Mouse (Mus musculus) myocyte (in vitro differentiated cells): Measurements from ENCODE around the gene Islr2.

Experiments
- E2F4 ChIP-seq: IDR thresholded peaks from one replicate; pipeline ENCODE4 v1.6.1; 2011; ENCODE audit warnings: mild to moderate bottlenecking, control low read depth, moderate library complexity; ENCODE audit not compliant: insufficient read depth
- POLR2A ChIP-seq: IDR thresholded peaks from one replicate; pipeline ENCODE4 v1.6.1; 2011; ENCODE audit warnings: low read depth, mild to moderate bottlenecking, control low read depth, moderate library complexity; ENCODE audit not compliant: insufficient read length
- TCF12 ChIP-seq: IDR thresholded peaks from one replicate; pipeline ENCODE4 v1.6.1; 2011; ENCODE audit warnings: mild to moderate bottlenecking, control low read depth; ENCODE audit not compliant: poor library complexity, insufficient read depth, severe bottlenecking

DNA sequence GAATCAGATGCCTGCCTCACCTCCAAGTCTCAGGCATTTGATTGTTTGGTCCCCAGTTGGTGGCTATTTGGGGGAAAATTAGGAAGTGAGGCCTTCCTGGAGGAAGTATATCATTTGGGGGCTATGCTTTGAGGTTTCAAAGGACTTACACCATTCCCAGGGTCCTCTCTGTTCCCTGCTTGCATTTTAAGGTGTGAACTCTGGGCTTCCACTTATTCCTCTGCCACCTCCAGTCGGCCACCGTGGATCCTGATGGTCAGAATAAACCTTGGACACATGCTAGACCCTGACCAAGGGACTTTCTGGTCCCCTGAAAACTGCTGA, 6.1 kb upstream of the Islr2 start:
- TF ChIP-seq POLR2A (no peak), E2F4 (no peak), TCF12 (no peak)
